Mouse (Mus musculus) hematopoietic stem cell, adult 5-6 weeks (primary cell): Measurements from ENCODE around the gene Ubtd2. TPM values are rescaled to one million over a fixed set of nuclear protein-coding genes. Genes with fewer than 3 reads are reported as not detected.

Experiments used
- ATAC-seq, 2 experiments: fragments of 125-278 bp in 1 of 2; replicated peaks in 1 of 2; 2 replicates each; pipeline ENCODE4 v1.8.0; 2016 to 2017; ENCODE audit warnings: inconsistent platforms in 2 of 2, mild to moderate bottlenecking in 2 of 2, moderate number of reproducible peaks in 2 of 2, low read depth in 1 of 2, moderate TSS enrichment in 1 of 2; ENCODE audit not compliant: low FRiP score in 2 of 2, poor library complexity in 2 of 2, severe bottlenecking in 2 of 2, insufficient read depth in 1 of 2, low TSS enrichment in 1 of 2
- total RNA-seq: library from RNA; stranded (forward); fragments of 172-1452, 232-1000 nt; gene quantifications from 2 replicates; pipeline ENCODE4 v1.2.3, GENCODE M21; 2017

Gene Ubtd2
- total RNA-seq, 1 experiment from 2014 or later: 4.7 TPM

DNA sequence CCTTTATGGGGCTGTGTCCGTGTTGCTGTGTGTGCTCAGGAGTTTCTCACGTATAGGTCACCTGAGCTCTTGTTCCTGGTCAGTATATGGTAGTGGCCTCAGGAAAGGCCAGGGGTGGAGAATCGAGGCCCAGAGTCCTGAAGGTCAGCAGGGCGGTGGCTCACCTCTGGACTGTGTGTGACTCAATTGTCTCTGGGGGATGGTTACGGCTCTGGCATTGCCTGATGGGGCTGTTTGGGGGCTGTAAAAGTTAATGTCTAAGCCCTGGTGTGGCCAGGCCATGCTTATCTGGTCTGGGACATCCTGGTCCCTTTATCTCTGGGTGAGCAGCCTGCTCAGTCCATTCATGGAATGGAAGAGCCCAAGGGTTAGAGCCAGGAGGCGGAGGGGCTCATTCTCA lies 111.0 kb downstream of the Ubtd2 start:
- no peak for ATAC-seq

Other genes starting within 250 kb of the Ubtd2 start
- 50.8 and 51.0 TPM in 2 replicates for gene Snrnp25, start 250.0 kb upstream of the Ubtd2 start, total RNA-seq
- gene Rhbdf1, start 233.1 kb upstream of the Ubtd2 start, total RNA-seq: 7.0 and 7.5 TPM in 2 replicates
- 10.4 and 14.6 TPM in 2 replicates for gene Mpg, start 228.9 kb upstream of the Ubtd2 start, total RNA-seq
- gene Nprl3, start 187.7 kb upstream of the Ubtd2 start, total RNA-seq: 20.3 and 24.1 TPM in 2 replicates
- not detected in 2 replicates for gene Hba-x, start 179.0 kb upstream of the Ubtd2 start, total RNA-seq
- gene Hba-a1, start 171.9 kb upstream of the Ubtd2 start, total RNA-seq: 9.1 and 14.3 TPM in 2 replicates
- not detected in 2 replicates for gene Hbq1b, start 168.4 kb upstream of the Ubtd2 start, total RNA-seq
- 60.4 and 104 TPM in 2 replicates for gene Hba-a2, start 158.9 kb upstream of the Ubtd2 start, total RNA-seq
- gene Hbq1a, start 155.3 kb upstream of the Ubtd2 start, total RNA-seq: not detected in 2 replicates
- gene Sh3pxd2b, start 107.5 kb upstream of the Ubtd2 start, total RNA-seq: 1.5 and 1.6 TPM in 2 replicates
- not detected in 2 replicates for gene Efcab9, start 76.7 kb downstream of the Ubtd2 start, total RNA-seq
- gene Stk10, start 77.9 kb downstream of the Ubtd2 start, total RNA-seq: 32.7 and 44.2 TPM in 2 replicates
- gene Fbxw11, start 187.4 kb downstream of the Ubtd2 start, total RNA-seq: 55.9 and 57.7 TPM in 2 replicates